Mouse (Mus musculus) adrenal gland, adult (tissue): ENCODE results near the gene Upf1.

Experiments used
- DNase-seq, 2 experiments: peaks; one replicate each; pipeline ENCODE4 v3.0.0; 2022 to 2023; ENCODE audit warnings: low spot score in 1 of 2; ENCODE audit not compliant: inconsistent age in 2 of 2

The Upf1 gene

DNA sequence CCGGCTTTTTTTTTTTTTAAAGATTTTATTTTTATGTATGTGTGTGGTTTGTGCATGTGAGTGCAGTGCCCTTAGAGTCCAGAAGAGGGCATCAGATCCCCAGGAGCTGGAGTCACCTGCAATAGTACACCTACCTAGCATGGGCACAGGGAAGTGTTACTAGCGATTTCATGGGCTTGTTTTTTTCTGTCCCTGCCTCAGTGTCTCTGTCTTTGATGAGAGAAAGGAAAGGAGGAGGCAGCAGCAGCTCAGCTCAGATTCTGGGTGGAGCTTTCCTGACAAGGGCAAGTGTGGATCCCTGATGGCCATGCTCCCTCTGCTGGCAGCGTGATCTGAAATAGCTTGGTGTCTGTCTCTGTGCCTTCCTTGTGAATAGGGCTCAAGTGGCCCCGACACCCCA is 7.7 kb upstream of the Upf1 start:
- no peak for DNase-seq

DNA sequence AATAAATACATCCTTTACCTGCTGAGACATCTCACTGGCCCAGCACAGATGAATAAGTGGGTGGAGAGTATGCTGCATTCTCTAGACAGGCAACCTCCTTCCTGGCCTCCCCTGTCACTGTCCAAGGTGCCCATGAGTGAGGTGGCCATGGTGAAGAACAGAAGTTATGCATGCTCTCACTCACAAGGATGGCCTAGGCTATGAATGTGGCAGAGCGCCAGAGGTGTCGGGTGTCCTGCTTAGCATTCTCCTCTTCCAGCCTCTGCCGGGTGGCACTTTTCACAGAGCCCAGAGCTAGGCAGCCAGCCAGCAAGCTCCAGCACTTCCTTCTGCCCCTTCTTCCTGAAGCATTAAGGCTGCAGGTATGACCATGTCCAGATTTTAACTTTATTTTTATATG is 6.3 kb upstream of the Upf1 start:
- DNase-seq = no peak

DNA sequence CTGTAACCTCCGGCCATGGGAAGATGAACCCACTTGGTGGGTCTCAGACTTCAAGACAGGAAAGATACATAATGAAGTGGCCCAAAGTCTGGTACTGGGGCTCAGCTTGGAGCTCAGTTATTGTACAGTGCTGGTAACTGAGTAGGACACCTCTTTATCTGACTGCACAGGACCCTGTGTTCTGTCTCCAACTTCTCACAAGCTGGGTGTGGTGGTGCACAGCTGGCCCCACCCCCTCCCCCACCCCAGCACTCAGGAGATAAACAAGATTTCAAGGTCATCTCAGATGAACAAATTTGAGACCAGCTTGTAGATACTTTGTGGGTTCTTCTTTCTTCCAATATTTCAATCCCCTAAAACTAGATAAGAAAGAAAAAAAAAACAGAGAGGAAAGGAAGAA is 3.0 kb upstream of the Upf1 start:
- no peak for DNase-seq

DNA sequence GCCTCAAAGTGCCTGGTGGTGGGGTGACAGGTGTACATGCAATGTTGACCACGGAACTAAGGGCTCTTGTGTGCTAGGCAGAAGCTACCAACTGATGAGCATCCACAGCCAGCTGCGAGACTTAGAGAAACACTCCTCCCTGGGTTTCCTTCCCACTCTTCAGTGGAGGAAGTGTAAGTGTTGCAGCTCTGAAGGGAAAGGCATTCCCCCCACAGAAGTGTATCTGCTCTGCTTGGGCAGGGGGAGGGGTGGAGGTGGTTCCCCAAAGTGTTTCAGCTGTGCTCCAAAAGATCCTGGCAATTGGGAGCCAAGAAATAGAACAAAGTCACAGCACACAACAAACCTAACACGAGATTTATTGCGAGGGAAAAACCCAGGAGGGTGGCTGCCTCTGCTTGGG is 926 bp upstream of the Upf1 start:
- DNase-seq = no peak

DNA sequence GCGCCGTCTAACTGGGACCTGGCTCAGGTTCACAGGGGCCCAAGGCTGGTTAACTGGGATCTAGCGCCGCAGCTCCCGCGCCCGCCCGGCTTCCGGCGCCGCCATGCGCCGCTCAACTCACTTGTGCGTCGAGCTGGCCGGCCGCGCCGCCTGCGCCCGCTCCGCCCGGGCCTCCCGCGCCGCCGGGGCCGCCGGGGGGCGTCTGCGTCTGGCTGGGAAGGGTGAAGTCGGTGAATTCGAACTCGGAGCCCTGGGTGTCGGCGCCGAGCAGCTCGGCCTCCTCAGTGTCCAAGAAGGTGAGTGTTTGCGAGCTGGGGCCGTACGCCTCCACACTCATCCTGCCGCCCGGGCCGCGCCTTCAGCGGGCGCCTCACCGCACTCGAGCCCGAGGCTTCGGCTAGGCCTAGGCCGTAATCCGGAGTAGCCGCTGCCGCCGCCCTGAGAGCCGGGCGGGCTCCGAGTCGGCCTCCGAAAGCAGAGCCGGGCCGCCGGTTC is 374 bp downstream of the Upf1 start:
- DNase-seq = peak in 1 of 2 experiments; percentile 87

DNA sequence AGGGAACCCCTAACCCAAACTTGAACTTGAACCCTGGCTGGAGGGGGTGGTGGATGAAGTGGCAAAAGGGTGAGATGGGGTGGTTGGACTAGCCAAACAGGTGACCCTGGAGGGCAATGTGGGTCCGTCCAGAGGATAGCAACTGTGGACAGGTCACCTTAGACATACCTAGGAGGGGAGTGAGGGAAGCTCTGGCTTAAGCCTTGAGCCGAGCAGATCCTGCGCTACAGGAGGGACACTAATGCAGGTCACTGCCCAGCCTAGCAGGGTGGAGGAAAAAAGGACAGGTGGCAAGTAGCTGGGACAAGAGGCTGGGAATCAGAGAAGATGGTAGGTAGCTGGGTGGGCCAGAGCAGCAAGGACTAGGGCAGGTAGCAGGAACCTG is 1.1 kb downstream of the Upf1 start:
- DNase-seq = peak in 1 of 2 experiments; percentile 39

DNA sequence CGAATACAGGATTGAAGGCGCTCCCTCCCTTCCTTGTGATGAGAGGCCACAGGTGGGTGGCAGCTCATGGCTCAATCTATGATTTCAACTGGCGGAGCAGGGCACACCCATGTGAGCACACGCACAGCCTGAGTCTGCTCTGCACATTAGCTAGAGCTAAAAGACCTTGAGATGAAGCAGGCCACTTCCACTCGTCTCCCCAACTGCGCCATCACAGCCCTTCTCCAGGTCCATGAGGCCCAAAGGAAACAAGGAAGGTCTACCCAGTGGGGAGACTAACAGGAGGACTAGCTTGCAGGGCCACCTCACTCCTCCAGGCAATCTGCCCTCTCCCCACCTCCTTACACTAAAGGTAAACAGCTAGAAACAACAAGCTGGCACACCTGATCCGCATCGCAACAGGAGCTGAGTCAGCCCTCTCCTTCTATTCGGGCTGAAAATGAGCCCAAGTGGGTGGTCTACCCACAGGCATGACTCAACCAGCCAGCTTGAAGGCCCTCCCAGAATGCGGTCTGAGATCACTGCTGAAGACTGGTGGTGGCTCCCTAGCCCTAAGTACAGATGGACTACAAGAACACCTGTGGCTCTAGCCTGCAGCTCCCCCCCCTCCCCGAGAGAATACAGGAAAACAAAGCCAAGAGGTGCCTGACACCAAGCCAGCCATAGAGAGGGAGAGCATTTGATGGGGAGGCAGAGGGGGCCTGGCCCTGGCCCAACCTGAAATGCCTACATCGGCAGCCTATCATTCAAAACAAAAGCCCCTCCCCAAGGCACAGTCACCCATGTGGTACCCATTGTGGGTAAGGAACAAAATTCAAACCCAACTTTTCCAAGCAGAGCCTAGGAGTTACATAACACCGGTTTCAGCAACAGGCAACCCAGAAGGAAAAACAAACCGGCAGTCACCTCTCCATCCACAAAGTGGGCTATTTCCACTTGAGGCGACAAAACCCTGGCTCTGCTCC is 1.8 kb downstream of the Upf1 start:
- peak; percentile 36 to 78 for DNase-seq

DNA sequence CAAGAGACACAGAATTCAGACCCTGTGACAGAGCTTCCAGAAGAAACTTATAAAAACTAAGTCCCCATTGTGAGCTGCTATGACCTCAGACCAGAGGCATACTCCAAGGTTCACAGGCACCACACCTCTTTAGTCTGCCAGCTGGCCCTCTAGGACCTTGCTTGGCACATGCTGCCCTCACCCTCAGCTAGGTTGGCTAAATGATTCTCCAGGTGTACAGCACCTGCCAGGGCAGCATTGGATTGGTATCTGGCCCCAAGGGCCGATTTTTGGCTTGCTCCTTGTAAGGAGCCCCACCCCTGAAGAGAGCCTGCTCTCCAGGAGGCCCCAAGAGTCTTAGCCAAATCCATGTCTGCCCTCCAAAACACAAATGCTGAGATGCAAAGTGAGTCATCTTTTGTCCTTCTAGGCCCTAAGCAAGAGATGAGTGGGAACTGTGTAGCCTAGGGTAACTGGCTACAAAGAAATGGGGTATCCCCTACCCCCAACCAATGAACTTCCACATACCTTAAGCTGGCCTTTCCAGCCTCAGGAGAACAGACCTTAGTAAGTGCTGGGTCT is 5.1 kb downstream of the Upf1 start:
- DNase-seq = peak in 1 of 2 experiments; percentile 71

DNA sequence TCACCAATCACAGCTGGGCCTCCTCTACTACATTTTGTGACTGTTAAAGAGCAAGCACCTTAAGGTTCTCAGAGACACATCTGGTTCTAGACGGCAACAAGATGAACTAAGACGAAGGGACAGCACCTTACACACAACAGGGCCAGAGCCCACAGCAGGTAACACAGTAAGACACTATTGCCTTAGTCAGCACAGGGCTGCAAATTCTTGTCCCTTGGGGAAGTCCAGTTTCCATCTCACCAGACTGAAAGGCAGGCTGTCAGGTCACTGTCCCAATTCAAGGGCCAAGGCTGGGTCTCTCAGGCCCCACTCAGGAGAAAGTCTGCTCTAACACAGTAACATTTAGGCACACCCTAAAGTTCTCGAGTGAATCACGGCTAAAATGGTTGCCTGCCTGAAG is 5.6 kb downstream of the Upf1 start:
- no peak for DNase-seq

DNA sequence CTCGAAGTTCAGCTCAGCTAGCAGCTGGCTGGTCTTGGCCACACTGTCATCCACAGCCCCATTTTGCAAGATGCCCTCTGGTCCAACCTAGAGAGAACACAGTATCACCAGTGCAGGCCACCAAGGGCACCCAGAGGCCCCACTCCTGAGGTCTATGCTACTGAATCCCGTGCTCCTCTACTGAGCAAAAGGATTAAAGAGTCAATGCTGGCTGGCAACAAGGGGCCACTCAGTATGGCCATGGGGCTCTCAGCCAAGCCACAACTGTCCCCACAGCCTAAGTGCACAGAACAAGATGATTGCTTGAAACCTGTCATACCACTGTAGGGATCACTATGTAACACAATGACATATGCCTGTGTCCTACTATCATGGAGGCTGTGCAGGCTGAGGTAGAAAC is 8.8 kb downstream of the Upf1 start:
- DNase-seq = peak; percentile 56 to 63

DNA sequence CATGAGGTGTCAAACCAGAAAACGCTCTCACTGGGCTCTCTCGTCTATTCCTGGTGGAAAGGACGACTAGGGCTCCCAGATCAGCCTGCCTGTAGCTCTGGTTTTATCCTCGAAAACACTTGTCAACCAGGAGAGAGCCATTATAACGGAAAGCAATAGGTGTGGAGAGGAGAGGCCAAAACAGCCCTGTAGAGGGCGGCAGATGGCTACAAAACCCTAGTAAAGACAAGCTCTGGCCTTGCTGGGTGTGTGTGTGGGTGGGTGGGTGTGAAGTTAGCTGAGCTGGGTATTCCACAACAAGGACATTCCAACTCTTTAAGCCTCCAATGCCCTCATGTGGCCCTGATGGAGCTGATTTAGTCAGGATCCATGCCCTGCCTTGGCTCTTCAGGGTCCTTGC is 9.4 kb downstream of the Upf1 start:
- DNase-seq = peak in 1 of 2 experiments; percentile 73

DNA sequence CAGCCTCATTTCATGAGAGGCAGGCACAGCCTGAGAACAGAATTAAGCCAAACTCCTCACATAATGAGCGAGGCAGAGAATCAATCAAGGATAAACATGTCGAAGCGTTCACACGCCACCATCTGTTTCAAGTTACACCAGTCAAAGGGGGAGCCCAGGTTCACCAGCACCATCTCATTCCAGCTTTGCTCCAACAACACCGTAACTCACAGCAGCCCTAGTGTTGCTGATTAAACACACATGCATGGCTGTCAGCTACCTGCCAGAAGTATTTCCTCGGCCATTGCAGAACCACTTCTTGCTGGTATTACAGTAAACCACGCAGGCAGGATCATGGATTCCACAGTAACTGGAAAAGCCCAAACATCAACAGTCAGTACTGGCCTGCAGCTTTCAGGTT is 10.0 kb downstream of the Upf1 start:
- no peak for DNase-seq

DNA sequence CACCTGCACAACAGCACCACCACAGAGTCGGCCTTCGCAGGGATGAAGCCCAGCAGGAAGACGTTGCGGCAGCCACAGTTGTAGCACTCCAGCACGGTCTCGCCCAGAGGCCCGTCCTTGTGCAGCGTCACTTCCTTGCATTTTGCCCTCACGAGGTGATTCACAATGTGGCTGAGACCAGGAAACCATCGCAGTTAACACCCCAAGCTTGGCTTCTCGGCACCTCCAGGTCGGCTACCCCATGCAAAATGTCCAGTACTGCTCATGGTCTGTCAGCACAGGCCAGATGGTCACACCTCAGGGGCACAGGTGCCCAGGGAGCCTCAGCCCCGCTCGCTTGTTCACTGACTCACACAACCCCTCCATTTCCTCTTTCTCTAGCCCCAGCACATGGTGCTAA is 11.1 kb downstream of the Upf1 start:
- DNase-seq = no peak

DNA sequence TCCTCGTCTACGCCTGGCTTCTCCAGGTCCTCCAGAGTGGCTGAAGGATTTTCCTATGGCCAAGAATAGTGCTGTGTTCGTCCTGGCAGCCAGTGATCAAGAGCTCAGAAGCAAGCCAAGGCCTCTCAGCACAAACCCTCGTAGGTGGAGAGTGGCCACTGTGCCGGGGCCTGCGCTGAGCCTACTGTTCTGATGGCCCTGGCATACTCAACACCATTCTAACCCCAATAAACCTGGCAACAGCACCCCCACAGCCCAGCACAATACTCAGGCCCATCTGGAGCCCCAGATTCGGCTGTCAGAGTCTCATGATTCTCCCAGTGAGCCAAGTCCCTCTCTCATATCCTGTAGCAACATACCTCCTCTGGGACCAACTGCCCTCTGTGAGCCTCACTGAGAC is 12.4 kb downstream of the Upf1 start:
- DNase-seq = no peak

DNA sequence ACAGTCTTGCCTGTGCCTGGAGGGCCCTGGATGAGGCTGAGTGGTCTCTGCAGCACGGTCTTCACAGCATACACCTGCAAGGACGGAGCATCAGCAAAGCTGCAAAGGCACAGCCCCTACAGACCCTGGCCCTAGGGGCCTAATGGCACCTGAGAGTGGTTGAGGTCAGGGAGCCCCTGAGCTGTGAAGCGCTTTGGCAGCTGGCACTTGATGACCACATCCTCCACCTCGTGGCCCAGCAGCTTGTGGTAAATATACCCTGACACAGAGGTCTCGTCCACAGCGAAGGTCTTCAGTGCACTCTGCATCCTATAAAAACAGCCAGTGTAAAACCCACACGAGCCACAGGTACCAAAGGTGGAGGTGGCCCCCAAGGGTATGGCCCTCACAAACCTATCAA is 14.1 kb downstream of the Upf1 start:
- no peak for DNase-seq

DNA sequence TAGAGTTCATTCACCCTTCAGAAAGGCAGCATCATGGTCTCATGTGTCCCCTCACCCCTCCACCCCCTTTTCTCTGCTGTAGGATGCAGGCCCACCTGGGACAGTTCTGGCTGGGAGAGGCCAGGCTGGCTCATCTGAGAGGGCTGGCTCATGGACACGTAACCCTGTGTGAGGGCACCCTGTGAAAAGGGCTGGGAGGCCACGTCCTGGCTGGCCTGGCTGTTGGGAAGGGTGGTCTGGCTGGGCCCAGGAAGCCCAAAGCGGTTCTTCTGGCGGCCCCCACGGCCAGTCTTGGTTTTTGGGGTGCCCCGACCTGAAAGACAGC is 20.2 kb downstream of the Upf1 start:
- no peak for DNase-seq

DNA sequence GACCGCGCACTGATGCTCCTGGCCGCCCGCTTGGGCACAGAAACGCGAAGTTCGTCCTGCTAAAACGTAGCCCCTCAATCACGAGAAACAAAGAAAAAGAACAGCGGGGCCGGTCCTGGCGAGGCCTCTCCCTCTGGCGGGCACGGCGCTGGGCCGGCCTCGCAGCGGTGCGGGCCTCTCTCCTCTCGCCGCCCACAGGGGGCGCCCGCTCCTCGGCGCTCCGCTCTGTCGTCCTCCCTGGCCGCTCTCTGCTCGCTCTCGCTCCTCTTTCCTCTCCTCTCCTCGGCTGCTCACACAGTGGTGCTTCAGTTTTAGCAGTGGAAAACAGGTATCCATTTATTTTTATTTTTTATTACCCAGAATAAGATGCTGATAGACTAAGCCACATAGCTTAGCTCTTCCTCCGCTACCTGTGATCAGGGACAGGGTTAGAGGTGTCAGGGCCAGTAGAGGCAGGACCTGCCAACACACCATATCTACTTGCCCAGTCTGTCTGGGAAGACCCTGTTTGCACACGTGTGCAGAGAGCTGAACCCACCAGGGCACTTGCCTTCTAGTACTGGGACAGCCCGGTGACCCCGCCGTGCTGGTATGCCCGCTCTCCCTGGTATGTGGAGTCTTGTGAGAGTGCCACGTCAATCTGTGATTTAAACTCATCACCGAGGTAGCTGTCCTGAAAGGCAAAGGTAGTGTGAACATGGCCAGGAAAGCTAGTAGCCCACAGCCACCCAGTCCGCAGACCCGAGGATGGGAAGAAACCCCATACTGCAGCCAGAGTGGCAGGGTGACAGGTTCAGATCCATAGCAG is 20.8 kb downstream of the Upf1 start:
- DNase-seq = peak; percentile 70 to 82

DNA sequence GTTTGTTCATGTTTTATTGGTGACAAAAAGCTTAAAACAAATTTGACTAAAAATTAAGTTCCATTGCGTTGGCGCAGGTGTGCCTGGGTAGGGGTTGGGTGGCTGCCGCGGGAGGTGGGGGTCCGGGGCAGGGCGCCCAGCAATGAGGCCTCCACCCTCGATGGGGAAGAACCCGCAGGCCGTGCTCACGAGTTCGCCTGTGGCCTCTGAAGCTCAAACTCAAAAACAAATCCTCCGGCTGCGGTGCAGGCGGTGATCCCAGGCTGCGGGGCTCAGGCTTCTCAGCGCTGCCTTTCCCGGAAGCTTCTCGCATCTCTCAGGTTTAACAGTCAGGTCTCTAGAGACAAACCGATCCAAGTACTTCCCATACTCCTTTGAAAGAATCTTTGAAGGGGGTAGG is 21.6 kb downstream of the Upf1 start:
- no peak for DNase-seq

DNA sequence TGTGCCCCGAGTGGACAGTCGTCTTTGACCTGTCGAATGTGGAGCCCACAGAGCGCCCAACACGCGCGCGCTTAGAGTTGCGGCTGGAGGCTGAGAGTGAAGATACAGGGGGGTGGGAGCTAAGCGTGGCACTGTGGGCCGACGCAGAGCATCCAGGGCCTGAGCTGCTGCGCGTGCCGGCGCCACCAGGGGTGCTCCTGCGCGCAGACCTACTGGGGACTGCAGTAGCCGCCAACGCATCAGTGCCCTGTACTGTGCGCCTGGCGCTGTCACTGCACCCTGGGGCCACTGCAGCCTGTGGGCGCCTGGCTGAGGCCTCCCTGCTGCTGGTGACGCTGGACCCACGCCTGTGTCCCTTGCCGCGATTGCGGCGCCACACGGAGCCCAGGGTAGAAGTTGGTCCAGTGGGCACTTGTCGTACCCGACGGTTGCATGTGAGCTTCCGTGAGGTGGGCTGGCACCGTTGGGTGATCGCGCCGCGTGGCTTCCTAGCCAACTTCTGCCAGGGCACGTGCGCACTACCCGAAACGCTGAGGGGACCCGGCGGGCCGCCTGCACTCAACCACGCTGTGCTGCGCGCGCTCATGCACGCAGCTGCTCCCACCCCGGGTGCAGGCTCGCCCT is 22.2 kb downstream of the Upf1 start:
- DNase-seq = peak; percentile 71 to 84

DNA sequence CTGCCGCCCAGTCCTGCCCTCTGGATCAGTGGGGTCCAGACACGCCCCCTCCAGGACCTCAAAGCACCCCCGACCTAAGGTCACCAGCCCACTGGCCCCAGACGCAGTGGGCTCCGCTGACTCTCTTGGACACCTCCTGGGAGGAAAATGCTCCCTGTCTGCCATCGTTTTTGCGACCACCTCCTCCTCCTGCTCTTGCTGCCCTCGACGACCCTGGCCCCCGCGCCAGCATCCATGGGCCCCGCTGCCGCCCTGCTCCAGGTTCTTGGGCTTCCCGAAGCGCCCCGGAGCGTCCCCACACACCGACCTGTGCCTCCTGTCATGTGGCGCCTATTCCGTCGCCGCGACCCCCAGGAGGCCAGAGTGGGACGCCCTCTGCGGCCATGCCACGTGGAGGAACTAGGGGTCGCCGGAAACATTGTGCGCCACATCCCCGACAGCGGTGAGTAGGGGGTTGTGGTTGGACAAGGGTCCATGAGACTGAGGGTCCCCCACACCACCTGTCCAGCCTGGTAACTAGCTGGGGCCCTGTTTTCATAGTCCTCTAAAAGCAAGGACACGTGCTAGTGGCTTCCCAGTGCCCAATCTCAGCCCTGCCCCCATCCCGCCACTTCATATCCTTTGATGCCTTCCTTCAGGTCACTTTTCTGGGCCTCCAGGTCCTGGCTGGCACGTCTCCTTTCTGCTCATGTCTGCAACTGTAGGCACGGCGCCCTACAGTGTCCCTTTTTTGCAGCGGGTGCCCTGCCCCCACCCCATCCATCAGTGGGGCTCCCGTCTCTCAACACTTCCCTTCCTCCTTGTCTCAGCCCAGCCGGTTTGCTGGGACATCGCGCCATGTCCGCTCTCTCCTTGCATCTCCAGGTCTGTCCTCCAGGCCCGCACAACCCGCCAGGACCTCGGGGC is 23.0 kb downstream of the Upf1 start:
- no peak for DNase-seq
